Mouse (Mus musculus): Measurements from ENCODE around the gene Gbf1. TPM values are rescaled to one million over a fixed set of nuclear protein-coding genes. Genes with fewer than 3 reads are reported as not detected.

Gbf1 gene
- polyA plus RNA-seq, 1 experiment, result 60.8 TPM

DNA sequence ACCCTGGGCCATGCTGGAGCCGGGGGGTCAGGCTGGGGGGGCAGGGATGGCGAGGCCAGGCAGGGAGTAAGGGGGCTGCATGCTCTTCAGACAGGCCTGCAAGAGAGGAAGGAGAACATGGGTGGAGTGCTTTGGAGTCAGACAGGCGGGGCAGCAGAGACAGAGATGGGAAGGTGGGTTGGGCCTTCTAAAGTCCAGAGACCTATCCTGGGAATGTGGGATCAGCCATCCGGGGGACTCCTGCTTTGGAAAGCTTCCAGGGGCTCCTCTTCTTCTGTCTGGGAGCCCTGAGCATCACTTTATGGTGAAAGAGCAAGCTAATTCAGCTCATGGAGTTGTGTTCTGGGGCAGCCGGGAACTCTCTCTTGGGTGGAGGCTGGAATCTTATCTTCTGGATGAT is 172.6 kb downstream of the Gbf1 start:
- 71% methylated on average over 5 of the region's 5 CpGs for WGBS
- Histone ChIP-seq H3K36me3 (ENCODE audit: control insufficient read depth, insufficient read depth, low read length) (no peaks in the 10 kb centered on the region), H3K4me1 (ENCODE audit: control insufficient read depth, insufficient read depth, low read length) (peaks cover 6% of the 10 kb centered on the region; the same call in 1 of the 2 replicates), H3K27me3 (replicated peaks; ENCODE audit: control insufficient read depth, insufficient read depth, low read length) (no peaks in the 10 kb centered on the region), H3K4me3 (ENCODE audit: insufficient read depth, low read depth, low read length) (no peak overlapping the region), H3K27ac (ENCODE audit: insufficient read depth, low read depth, low read length) (no peak overlapping the region)
- no peak for TF ChIP-seq CTCF (conservative IDR thresholded peaks at IDR 0.05; ENCODE audit: insufficient read depth, insufficient read length, low read depth, low read length)
- no peak for TF ChIP-seq POLR2A (IDR thresholded peaks at IDR 0.05; ENCODE audit: low read depth, low read length)
- DNase-seq, result no peak

DNA sequence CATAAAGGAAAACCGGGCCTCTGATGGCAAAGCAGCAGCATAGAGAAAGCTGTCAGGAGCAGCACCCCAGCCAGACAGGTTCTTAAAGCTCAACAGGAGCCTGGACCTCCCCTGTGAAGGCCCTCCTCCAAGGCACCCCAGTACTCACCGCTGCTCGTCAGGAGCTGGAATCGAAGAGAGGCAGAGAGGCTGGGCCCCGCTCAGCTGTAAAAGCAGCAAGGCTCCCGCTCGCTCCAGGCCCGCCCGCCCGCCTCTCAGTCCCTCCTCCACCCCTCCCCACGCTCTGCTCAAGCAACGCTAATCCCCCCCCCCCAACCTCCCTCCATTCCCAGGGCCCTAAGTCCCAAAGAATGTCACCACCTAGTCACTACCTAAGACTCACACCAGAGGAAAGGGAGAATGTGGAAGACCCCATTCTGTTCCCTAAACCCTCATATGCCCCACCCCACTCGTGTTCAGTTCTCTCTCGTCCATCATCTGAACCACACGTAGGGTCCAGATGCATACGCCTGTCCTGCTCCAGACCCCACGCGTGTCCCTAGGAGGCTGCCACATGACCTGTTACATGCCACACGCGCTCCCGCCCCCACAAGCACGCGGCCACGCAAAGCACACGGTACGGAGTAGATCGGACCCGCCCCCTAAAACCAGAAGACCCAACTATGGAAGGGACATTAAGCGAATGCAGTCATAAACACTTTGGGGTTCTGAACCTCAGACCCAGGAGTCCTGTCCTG is 173.9 kb downstream of the Gbf1 start:
- peaks cover 6% of the 10 kb centered on the region; the same call in 1 of the 2 replicates for H3K4me1 ChIP-seq (ENCODE audit: control insufficient read depth, insufficient read depth, low read length)
- WGBS, result 16% methylated on average over 29 of the region's 29 CpGs
- H3K27me3 ChIP-seq (replicated peaks; ENCODE audit: control insufficient read depth, insufficient read depth, low read length), result no peaks in the 10 kb centered on the region
- no peak overlapping the region for H3K4me3 ChIP-seq (ENCODE audit: insufficient read depth, low read depth, low read length)
- no peak overlapping the region for H3K27ac ChIP-seq (ENCODE audit: insufficient read depth, low read depth, low read length)
- DNase-seq, result no peak
- TF ChIP-seq POLR2A (IDR thresholded peaks at IDR 0.05; ENCODE audit: low read depth, low read length), result no peak
- TF ChIP-seq CTCF (conservative IDR thresholded peaks at IDR 0.05; ENCODE audit: insufficient read depth, insufficient read length, low read depth, low read length), result no peak
- H3K36me3 ChIP-seq (ENCODE audit: control insufficient read depth, insufficient read depth, low read length), result no peaks in the 10 kb centered on the region

DNA sequence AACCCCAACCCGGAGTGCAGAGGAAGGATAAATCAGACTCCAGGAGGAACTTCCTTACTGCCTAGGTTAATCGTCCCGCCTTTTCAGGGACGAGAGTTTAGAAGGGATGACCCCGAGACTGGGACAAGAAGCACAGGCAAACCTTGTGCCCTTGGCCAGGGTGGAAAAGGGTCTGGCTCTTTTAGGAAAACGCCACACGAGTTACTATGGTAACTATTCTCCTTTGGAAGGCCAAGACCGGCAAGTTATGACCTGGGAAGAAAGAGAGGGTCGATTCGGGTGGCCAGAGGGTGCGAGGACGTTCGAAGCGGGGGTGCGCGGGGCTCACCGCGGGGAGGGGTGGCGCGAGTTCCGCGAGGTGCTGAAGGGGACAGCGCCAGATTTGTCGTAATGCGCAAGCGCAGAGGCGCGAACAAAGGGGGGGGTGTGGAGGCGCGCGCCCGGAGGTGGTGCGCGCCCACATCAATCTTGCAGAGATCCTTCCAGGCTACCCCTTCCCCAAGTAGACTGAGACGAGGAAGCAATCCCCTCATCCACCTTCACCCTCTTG is 174.5 kb downstream of the Gbf1 start, which contains the start of gene Psd:
Psd (minus strand) TSS at position 401 of the 550 bp plus-strand sequence.
- 1% methylated on average over 35 of the region's 35 CpGs for WGBS
- no peaks in the 10 kb centered on the region for H3K36me3 ChIP-seq (ENCODE audit: control insufficient read depth, insufficient read depth, low read length)
- H3K4me1 ChIP-seq (ENCODE audit: control insufficient read depth, insufficient read depth, low read length), result peaks cover 6% of the 10 kb centered on the region; the same call in 1 of the 2 replicates
- H3K27me3 ChIP-seq (replicated peaks; ENCODE audit: control insufficient read depth, insufficient read depth, low read length), result no peaks in the 10 kb centered on the region
- TF ChIP-seq CTCF (conservative IDR thresholded peaks at IDR 0.05; ENCODE audit: insufficient read depth, insufficient read length, low read depth, low read length), result no peak
- TF ChIP-seq POLR2A (IDR thresholded peaks at IDR 0.05; ENCODE audit: low read depth, low read length), result no peak
- peak within 1 kb of the TSS; percentile 81; the same call in 1 of the 2 replicates for H3K27ac ChIP-seq (ENCODE audit: insufficient read depth, low read depth, low read length)
- peak within 1 kb of the TSS; percentile 72 for H3K4me3 ChIP-seq (ENCODE audit: insufficient read depth, low read depth, low read length)
- DNase-seq, result peak; percentile 49

DNA sequence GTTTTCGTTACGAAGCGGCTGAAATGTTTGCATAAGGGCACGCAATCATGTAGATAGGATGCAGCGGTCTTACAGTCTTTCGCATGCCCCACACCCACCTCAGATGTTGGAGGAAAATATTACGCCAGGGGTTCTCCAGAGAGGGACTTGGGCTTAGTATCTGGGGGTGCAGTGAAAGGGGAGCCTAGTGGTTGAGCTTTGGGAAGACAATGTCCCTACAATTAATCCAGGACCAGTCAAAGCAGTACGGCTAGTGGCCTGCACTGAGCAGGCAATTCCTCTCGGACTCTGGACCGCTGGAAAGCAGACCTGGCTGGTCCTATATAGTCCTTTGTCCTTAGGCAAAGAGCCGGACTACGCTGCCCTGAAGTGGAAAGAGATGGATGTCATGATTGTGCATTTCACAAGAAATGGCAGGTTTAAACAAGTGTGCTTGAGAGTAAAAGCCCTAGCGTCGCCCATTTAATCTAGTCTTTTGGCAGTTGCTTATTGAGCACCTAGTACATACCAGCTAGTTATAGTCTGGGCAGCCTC is 175.3 kb downstream of the Gbf1 start:
- no peaks in the 10 kb centered on the region for H3K27me3 ChIP-seq (replicated peaks; ENCODE audit: control insufficient read depth, insufficient read depth, low read length)
- no peak for DNase-seq
- H3K27ac ChIP-seq (ENCODE audit: insufficient read depth, low read depth, low read length), result peak overlapping the region; percentile 81; the same call in 1 of the 2 replicates
- peaks cover 6% of the 10 kb centered on the region; the same call in 1 of the 2 replicates for H3K4me1 ChIP-seq (ENCODE audit: control insufficient read depth, insufficient read depth, low read length)
- no peaks in the 10 kb centered on the region for H3K36me3 ChIP-seq (ENCODE audit: control insufficient read depth, insufficient read depth, low read length)
- 27% methylated on average over 14 of the region's 14 CpGs for WGBS
- TF ChIP-seq POLR2A (IDR thresholded peaks at IDR 0.05; ENCODE audit: low read depth, low read length) (no peak), CTCF (conservative IDR thresholded peaks at IDR 0.05; ENCODE audit: insufficient read depth, insufficient read length, low read depth, low read length) (no peak)
- peak overlapping the region; percentile 72; the same call in 1 of the 2 replicates for H3K4me3 ChIP-seq (ENCODE audit: insufficient read depth, low read depth, low read length)

DNA sequence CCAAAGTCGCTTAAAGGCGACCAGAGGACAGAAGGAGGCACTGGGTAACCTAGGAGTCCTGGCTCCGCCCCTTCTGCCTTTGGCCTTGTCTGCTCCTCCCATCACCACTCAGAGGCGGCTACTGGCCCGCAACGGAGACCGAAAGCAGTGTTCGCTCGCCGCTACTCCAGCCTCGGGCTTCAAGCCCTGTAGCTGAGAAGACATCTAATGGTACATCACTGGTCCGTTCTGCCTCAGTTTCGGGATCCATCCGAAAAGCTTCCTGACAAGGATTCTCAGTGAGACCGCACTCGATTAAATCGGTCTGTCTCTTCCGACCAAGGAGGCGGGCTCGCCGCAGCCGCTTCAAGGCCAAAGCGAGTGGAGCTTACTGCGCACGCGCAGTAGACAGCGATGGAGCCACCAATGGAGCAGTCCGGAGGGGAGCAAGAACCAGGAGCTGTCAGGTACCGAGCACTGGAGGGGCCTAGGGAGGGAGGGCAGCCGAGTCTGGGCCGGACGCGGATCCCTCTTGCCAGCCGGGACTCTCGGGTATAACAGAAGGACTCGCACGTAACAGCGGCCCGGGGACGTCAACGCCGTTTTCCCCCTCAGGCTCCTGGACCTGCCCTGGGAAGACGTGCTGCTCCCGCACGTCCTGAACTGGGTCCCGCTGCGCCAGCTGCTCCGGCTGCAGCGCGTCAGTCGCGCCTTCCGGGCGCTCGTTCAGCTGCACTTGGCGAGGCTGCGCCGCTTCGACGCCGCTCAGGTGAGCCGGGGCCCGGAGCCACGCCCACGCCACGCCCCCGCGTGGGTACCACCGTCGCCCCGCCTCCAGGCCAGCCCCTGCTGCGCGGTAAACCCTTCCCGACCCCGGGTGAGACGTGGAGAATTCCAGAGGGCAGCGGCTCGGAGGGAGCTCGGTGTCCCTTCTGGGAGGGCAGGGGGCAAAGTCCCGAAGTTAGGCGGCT is 176.0 kb downstream of the Gbf1 start, which contains the start of gene Fbxl15:
Fbxl15 (plus strand) TSS at position 104 of the 950 bp plus-strand sequence.
- under 1% methylated on average over 81 of the region's 81 CpGs for WGBS
- no peak for TF ChIP-seq CTCF (conservative IDR thresholded peaks at IDR 0.05; ENCODE audit: insufficient read depth, insufficient read length, low read depth, low read length)
- TF ChIP-seq POLR2A (IDR thresholded peaks at IDR 0.05; ENCODE audit: low read depth, low read length), result peak; percentile 38
- Histone ChIP-seq H3K27ac (ENCODE audit: insufficient read depth, low read depth, low read length) (peak within 1 kb of the TSS; percentile 81), H3K4me3 (ENCODE audit: insufficient read depth, low read depth, low read length) (peak within 1 kb of the TSS; percentile 72), H3K4me1 (ENCODE audit: control insufficient read depth, insufficient read depth, low read length) (peaks cover 6% of the 10 kb centered on the region; the same call in 1 of the 2 replicates), H3K27me3 (replicated peaks; ENCODE audit: control insufficient read depth, insufficient read depth, low read length) (no peaks in the 10 kb centered on the region), H3K36me3 (ENCODE audit: control insufficient read depth, insufficient read depth, low read length) (no peaks in the 10 kb centered on the region)
- DNase-seq, result peak; percentile 97

DNA sequence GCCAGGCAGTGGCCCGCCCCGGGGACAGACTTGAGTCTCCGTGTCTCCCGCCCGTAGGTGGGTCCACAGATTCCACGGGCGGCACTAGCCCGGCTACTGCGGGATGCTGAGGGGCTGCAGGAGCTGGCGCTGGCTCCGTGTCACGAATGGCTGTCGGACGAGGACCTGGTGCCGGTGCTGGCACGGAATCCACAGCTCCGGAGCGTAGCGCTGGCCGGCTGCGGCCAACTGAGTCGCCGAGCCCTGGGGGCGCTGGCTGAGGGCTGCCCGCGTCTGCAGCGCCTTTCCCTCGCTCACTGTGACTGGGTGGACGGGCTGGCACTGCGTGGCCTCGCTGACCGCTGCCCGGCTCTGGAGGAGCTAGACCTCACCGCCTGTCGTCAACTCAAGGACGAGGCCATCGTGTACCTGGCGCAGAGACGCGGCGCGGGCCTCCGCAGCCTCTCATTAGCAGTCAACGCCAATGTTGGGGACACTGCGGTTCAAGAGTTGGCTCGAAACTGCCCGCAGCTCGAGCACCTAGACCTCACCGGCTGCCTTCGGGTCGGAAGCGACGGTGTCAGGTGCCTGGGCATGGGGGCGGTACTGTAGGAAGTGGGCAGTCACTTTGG is 176.8 kb downstream of the Gbf1 start:
- Histone ChIP-seq H3K4me1 (ENCODE audit: control insufficient read depth, insufficient read depth, low read length) (peaks cover 6% of the 10 kb centered on the region; the same call in 1 of the 2 replicates), H3K36me3 (ENCODE audit: control insufficient read depth, insufficient read depth, low read length) (no peaks in the 10 kb centered on the region), H3K27me3 (replicated peaks; ENCODE audit: control insufficient read depth, insufficient read depth, low read length) (no peaks in the 10 kb centered on the region), H3K27ac (ENCODE audit: insufficient read depth, low read depth, low read length) (peak overlapping the region; percentile 24), H3K4me3 (ENCODE audit: insufficient read depth, low read depth, low read length) (peak overlapping the region; percentile 72)
- no peak for TF ChIP-seq CTCF (conservative IDR thresholded peaks at IDR 0.05; ENCODE audit: insufficient read depth, insufficient read length, low read depth, low read length)
- no peak for TF ChIP-seq POLR2A (IDR thresholded peaks at IDR 0.05; ENCODE audit: low read depth, low read length)
- DNase-seq, result peak; percentile 29
- 2% methylated on average over 54 of the region's 54 CpGs for WGBS

All from kidney, adult 2 months (tissue).